Mouse (Mus musculus): ENCODE data around the gene Gapdh. TPM values are rescaled to one million over a fixed set of nuclear protein-coding genes. Genes with fewer than 3 reads are reported as not detected.

Gapdh gene
- total RNA-seq, 1 experiment from 2014 or later, result 879 TPM

- no peak for ATAC-seq (replicated peaks in 1 of 2; ENCODE audit: insufficient read depth in 1 of 2, low FRiP score in 2 of 2, low TSS enrichment in 1 of 2, low read depth in 1 of 2, poor library complexity in 2 of 2, severe bottlenecking in 2 of 2)
Measured at GRCm38 (mm10) chr6:125142436-125142835, 23.8 kb downstream of the Gapdh start.

GRCm38 (mm10) chr6:125139747-125140146 lies 26.5 kb downstream of the Gapdh start:
- ATAC-seq (replicated peaks in 1 of 2; ENCODE audit: insufficient read depth in 1 of 2, low FRiP score in 2 of 2, low TSS enrichment in 1 of 2, low read depth in 1 of 2, poor library complexity in 2 of 2, severe bottlenecking in 2 of 2), result no peak

DNA sequence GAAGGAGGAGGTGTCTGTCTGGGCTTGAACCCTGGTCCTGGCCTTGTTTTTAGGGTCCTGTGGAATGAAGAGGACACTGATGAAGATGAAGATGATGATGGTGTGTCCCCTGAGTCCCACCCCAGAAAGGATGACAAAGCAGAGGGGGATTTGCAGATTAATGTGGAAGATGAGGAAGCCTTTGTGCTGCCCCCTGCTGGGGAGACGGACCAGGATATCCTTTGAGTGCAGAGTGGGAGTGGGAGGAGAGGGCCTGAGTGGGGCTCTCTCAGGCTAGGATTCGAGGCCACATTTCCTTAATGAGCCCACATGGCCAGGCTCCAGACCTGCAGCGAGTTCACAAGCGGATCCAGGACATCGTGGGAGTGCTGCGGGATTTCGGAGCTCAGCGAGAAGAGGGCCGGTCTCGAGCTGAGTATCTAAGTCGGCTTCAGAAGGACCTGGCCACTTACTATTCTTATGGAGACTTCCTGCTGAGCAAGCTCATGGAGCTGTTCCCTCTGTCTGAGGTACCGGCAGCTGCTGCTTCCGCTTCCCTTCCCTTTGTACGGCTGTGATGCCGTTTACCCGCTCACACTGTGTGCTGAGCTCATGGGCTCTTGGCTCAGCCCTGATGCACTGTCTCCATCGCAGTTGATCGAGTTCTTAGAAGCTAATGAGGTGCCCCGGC lies 29.1 kb downstream of the Gapdh start:
- ATAC-seq (replicated peaks in 1 of 2; ENCODE audit: insufficient read depth in 1 of 2, low FRiP score in 2 of 2, low TSS enrichment in 1 of 2, low read depth in 1 of 2, poor library complexity in 2 of 2, severe bottlenecking in 2 of 2), result peak; percentile 37 to 51; a peak in 2 of 4 replicates

DNA sequence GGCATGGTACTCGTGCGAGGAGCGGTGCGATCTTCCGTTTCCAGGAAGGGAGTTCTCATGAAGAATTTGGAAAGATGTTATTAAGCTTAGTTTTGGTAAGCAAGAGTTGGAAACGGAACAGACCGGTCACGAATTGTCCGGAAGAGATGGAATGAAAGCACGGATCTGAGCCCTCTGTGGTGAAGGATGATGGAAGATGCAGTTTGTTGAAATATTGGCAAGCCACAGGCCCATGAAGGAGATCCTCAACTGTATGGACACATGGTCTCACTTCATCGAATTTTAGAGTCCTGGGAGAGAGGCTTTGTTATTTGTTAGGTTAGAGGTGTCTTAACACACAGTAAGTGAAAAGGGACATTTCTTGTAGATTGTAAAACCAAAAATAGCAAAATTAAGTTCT lies 33.8 kb downstream of the Gapdh start:
- ATAC-seq (replicated peaks in 1 of 2; ENCODE audit: insufficient read depth in 1 of 2, low FRiP score in 2 of 2, low TSS enrichment in 1 of 2, low read depth in 1 of 2, poor library complexity in 2 of 2, severe bottlenecking in 2 of 2), result no peak

DNA sequence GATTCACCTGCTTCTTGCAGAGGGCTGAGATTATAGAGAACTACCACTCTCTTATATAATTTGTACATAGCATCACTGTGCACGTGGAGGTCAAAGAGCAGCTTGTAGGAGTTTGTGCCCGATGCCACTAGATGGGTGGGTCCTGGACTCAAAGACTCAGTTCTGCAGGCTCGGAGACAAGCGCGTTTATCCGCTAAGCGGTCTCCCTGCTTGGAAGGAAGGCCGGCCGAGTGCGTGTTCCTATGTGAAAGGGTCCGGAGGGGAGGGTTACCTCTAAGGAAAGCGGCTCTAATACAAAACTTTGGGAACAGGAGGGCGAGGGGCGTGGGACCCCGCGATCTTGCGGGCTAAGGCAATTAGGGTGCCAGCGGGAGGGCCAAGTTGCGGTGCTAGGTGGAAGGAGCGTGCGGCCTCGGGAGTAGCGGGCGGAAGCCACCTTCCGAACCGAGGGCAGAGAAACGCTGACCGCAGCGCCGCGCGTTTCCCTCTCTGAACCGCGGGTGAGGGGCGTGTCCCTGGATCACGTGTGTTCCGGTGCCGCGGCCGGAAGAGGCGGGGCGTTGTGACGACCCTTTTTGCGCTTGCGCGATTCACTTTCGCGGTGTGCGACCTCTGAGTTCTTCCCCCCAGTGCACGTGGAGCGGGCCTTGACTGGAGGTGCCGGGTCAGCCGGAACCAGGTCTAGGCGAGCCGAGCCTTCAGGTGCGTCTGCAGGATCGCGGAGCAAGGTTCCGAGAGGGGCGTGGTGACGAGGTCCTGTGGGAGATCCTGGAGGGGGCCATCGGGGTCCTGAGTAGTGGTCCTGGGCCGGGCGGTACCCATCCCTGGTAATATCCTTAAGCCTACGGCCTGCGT lies 34.7 kb downstream of the Gapdh start, which contains the start of gene Nop2:
Gene Nop2, plus strand, starts transcription at position 608 of the 855 bp plus-strand sequence.
- peak; percentile 89 to 92 for ATAC-seq (replicated peaks in 1 of 2; ENCODE audit: insufficient read depth in 1 of 2, low FRiP score in 2 of 2, low TSS enrichment in 1 of 2, low read depth in 1 of 2, poor library complexity in 2 of 2, severe bottlenecking in 2 of 2)

DNA sequence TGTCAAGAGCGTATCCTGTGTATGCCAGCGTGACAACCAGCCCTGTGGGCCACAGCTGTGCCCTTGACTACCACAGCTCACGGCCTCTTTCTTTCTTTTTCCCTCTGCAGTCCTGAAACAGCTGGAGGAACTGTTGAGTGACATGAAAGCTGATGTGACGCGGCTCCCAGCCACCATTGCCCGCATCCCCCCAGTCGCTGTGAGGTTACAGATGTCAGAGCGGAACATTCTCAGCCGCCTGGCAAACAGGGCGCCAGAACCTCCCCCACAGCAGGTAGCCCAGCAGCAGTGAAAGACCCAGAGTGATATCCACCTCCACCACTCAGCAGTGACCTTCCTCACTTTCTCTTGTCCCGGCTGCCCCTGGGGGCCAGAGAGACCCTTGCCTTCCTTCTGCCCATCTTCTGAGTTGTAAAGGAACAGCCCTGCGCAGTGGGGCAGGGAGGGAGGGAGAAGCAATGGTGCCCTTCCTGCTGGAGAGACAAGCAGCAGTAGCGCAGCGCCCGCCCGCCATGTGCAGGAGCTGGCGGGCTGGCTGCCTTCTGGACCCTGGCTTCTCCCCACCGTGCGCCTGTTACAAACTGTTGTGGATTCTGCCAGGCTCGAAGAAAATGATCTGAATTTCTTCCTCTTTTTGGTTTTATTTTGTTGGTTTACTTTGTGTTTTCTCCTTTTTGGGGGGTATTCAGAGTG lies 36.4 kb downstream of the Gapdh start:
- ATAC-seq (replicated peaks in 1 of 2; ENCODE audit: insufficient read depth in 1 of 2, low FRiP score in 2 of 2, low TSS enrichment in 1 of 2, low read depth in 1 of 2, poor library complexity in 2 of 2, severe bottlenecking in 2 of 2), result no peak

DNA sequence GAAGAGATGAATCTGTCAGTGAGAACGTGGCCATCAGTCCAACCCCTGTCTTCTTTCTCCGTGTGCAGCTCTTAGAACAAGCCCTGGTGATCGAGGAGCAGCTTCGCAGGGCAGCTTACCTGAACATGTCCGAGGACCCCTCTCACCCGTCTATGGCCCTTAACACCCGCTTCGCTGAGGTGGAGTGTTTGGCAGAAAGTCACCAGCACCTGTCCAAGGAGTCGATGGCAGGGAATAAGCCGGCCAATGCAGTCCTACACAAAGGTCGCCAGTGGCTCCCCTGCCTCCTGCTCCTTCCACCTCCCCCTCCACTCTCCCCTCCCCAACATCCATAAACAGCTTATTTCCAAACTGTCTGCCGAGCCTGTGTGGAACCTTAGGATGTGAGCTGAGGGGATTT lies 37.5 kb downstream of the Gapdh start:
- ATAC-seq (replicated peaks in 1 of 2; ENCODE audit: insufficient read depth in 1 of 2, low FRiP score in 2 of 2, low TSS enrichment in 1 of 2, low read depth in 1 of 2, poor library complexity in 2 of 2, severe bottlenecking in 2 of 2), result no peak

GRCm38 (mm10) chr6:125119387-125119786 lies 46.9 kb downstream of the Gapdh start:
- no peak for ATAC-seq (replicated peaks in 1 of 2; ENCODE audit: insufficient read depth in 1 of 2, low FRiP score in 2 of 2, low TSS enrichment in 1 of 2, low read depth in 1 of 2, poor library complexity in 2 of 2, severe bottlenecking in 2 of 2)

GRCm38 (mm10) chr6:125112553-125112952 lies 53.7 kb downstream of the Gapdh start:
- peak in 1 of 2 experiments; percentile 41; a peak in 1 of 4 replicates for ATAC-seq (replicated peaks in 1 of 2; ENCODE audit: insufficient read depth in 1 of 2, low FRiP score in 2 of 2, low TSS enrichment in 1 of 2, low read depth in 1 of 2, poor library complexity in 2 of 2, severe bottlenecking in 2 of 2)

Other genes starting within 250 kb of the Gapdh start
- 121 and 123 TPM in 2 replicates for gene Ptms, start 246.4 kb downstream of the Gapdh start, total RNA-seq (2017)
- 54.2 and 67.4 TPM in 2 replicates for gene Mlf2, start 235.1 kb downstream of the Gapdh start, total RNA-seq (2017)
- gene Cops7a, start 200.9 kb downstream of the Gapdh start, total RNA-seq (2017), result 41.6 and 51.1 TPM in 2 replicates
- gene Pianp, start 169.8 kb downstream of the Gapdh start, total RNA-seq (2017), result not detected in 2 replicates
- gene Zfp384, start 157.3 kb downstream of the Gapdh start, total RNA-seq (2017), result 29.0 and 29.2 TPM in 2 replicates
- gene Ing4, start 126.7 kb downstream of the Gapdh start, total RNA-seq (2017), result 92.9 and 101 TPM in 2 replicates
- 7.6 and 7.8 TPM in 2 replicates for gene Acrbp, start 116.8 kb downstream of the Gapdh start, total RNA-seq (2017)
- gene Lpar5, start 98.5 kb downstream of the Gapdh start, total RNA-seq (2017), result 8.0 and 8.8 TPM in 2 replicates
- gene Chd4, start 70.5 kb downstream of the Gapdh start, total RNA-seq (2017), result 499 and 599 TPM in 2 replicates
- gene Nop2, start 34.6 kb downstream of the Gapdh start, total RNA-seq (2017), result 58.8 and 63.4 TPM in 2 replicates
- gene Iffo1, start 21.2 kb downstream of the Gapdh start, total RNA-seq (2017), result 13.3 and 14.2 TPM in 2 replicates
- gene Ncapd2, start 25.2 kb upstream of the Gapdh start, total RNA-seq (2017), result 199 and 281 TPM in 2 replicates
- gene Mrpl51, start 25.3 kb upstream of the Gapdh start, total RNA-seq (2017), result 72.6 and 78.6 TPM in 2 replicates
- 7.7 and 13.7 TPM in 2 replicates for gene Vamp1, start 49.1 kb upstream of the Gapdh start, total RNA-seq (2017)
- gene Tapbpl, start 65.4 kb upstream of the Gapdh start, total RNA-seq (2017), result 23.1 and 29.7 TPM in 2 replicates
- 170 and 196 TPM in 2 replicates for gene Cd27, start 70.5 kb upstream of the Gapdh start, total RNA-seq (2017)
- gene Tuba3a, start 119.6 kb upstream of the Gapdh start, total RNA-seq (2017), result not detected in 2 replicates
- gene Ltbr, start 147.4 kb upstream of the Gapdh start, total RNA-seq (2017), result 18.6 and 68.1 TPM in 2 replicates
- gene Scnn1a, start 154.2 kb upstream of the Gapdh start, total RNA-seq (2017), result 0.79 and 1.1 TPM in 2 replicates
- gene Tnfrsf1a, start 182.9 kb upstream of the Gapdh start, total RNA-seq (2017), result 27.6 and 47.9 TPM in 2 replicates
- 0.19 and 0.25 TPM in 2 replicates for gene Plekhg6, start 214.3 kb upstream of the Gapdh start, total RNA-seq (2017)

Measured in hematopoietic stem cell, adult 5-6 weeks (primary cell).